In the genomic region with DNA sequence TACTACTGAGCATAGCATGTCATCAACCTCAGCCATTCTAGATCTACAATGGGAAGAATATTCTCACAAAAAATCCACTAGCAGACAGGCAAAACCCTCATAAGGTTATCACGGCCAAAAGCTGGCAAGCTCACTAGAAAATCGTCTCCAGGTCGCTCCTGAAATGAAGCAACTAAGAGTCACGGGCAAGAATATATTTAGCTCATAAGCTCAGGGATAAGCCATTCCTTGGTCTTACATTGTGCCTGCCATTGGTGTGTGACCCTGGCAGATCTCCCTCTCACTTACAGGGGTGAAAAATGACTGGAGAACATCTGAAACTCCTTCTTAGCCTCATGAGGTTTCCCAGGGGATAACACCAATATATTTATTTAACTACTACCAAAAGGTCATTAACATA, we compare ENCODE assay signal across 17 mouse cellular contexts. TPM values are rescaled to one million over a fixed set of nuclear protein-coding genes. Genes with fewer than 3 reads are reported as not detected.
DNase-seq lines count a peak whose midpoint lies in the region; ATAC-seq lines count a peak whose summit lies in the region.
"Had no signal": no experiment of that assay in that cellular context is flagged by ENCODE, and none has a peak within 500 bp of the region (broad histone marks: within the 10 kb centered on the region; RNA-seq: fewer than 3 reads in every experiment).

No protein-coding gene starts in this region.

- ATAC-seq in heart, embryonic 12.5 days (ENCODE audit: insufficient number of reproducible peaks, low FRiP score) = no peak
- ATAC-seq in heart, embryonic 11.5 days (replicated peaks; ENCODE audit: insufficient number of reproducible peaks, low FRiP score, low TSS enrichment) = no peak
- ATAC-seq in midbrain, embryonic 11.5 days (ENCODE audit: low FRiP score) = no peak
- no peak for ATAC-seq in midbrain, embryonic 15.5 days (replicated peaks)
- peak; percentile 55; the same call in 1 of the 2 replicates for ATAC-seq in heart, embryonic 15.5 days (replicated peaks; ENCODE audit: insufficient number of reproducible peaks, insufficient read depth, low FRiP score, low read depth)
- no peak for ATAC-seq in CD4-positive, CD25-positive, alpha-beta regulatory T cell, adult 4 months
- ATAC-seq: forebrain, embryonic 16.5 days; hindbrain, postnatal 0 days; midbrain, embryonic 16.5 days had no signal

- no peaks in the 10 kb centered on the region for H3K27me3 ChIP-seq in heart, embryonic 12.5 days (replicated peaks)
- no peaks in the 10 kb centered on the region for H3K27me3 ChIP-seq in heart, embryonic 11.5 days (ENCODE audit: control insufficient read depth, insufficient read depth, low read length)
- H3K27me3 ChIP-seq in midbrain, embryonic 11.5 days (ENCODE audit: control insufficient read depth, insufficient read depth, low read length) = no peaks in the 10 kb centered on the region
- H3K27me3 ChIP-seq in midbrain, embryonic 15.5 days (replicated peaks) = no peaks in the 10 kb centered on the region
- H3K27me3 ChIP-seq in heart, embryonic 15.5 days = no peaks in the 10 kb centered on the region
- H3K27me3 ChIP-seq: embryonic facial prominence, embryonic 13.5 days had no signal

- peak overlapping the region; percentile 21; the same call in 1 of the 2 replicates for H3K27ac ChIP-seq in heart, embryonic 12.5 days (ENCODE audit: poor library complexity, severe bottlenecking)
- no peak overlapping the region for H3K27ac ChIP-seq in heart, embryonic 11.5 days (ENCODE audit: low read depth, low read length)
- no peak overlapping the region for H3K27ac ChIP-seq in midbrain, embryonic 11.5 days (ENCODE audit: low read depth, low read length)
- no peak overlapping the region for H3K27ac ChIP-seq in midbrain, embryonic 15.5 days
- H3K27ac ChIP-seq in heart, embryonic 15.5 days = peak overlapping the region; percentile 83
- H3K27ac ChIP-seq: embryonic facial prominence, embryonic 13.5 days; hindbrain, postnatal 0 days had no signal

- H3K9me3 ChIP-seq in heart, embryonic 12.5 days (replicated peaks) = peaks cover 3% of the 10 kb centered on the region; the same call in 1 of the 2 replicates
- H3K9me3 ChIP-seq in heart, embryonic 11.5 days (replicated peaks; ENCODE audit: control insufficient read depth, low read length) = no peaks in the 10 kb centered on the region
- no peaks in the 10 kb centered on the region for H3K9me3 ChIP-seq in midbrain, embryonic 11.5 days (ENCODE audit: control insufficient read depth, low read length)
- H3K9me3 ChIP-seq in midbrain, embryonic 15.5 days = no peaks in the 10 kb centered on the region
- H3K9me3 ChIP-seq in heart, embryonic 15.5 days (replicated peaks) = no peaks in the 10 kb centered on the region
- H3K9me3 ChIP-seq: embryonic facial prominence, embryonic 13.5 days had no signal

- 48% methylated on average over 4 of the region's 4 CpGs for WGBS in heart, embryonic 12.5 days
- WGBS in heart, embryonic 11.5 days (ENCODE audit: insufficient replicate concordance) = 68% methylated on average over 4 of the region's 4 CpGs
- 86% methylated on average over 4 of the region's 4 CpGs for WGBS in midbrain, embryonic 11.5 days
- WGBS in midbrain, embryonic 15.5 days = 87% methylated on average over 4 of the region's 4 CpGs
- 38% methylated on average over 4 of the region's 4 CpGs for WGBS in heart, embryonic 15.5 days

- H3K4me2 ChIP-seq in heart, embryonic 12.5 days = no peak overlapping the region
- H3K4me2 ChIP-seq in heart, embryonic 11.5 days = no peak overlapping the region
- H3K4me2 ChIP-seq in midbrain, embryonic 11.5 days = no peak overlapping the region
- H3K4me2 ChIP-seq in midbrain, embryonic 15.5 days = no peak overlapping the region
- peak overlapping the region; percentile 39 for H3K4me2 ChIP-seq in heart, embryonic 15.5 days
- H3K4me2 ChIP-seq: embryonic facial prominence, embryonic 13.5 days had no signal

- H3K9ac ChIP-seq in heart, embryonic 12.5 days = no peak overlapping the region
- no peak overlapping the region for H3K9ac ChIP-seq in heart, embryonic 11.5 days (ENCODE audit: low read depth, low read length)
- no peak overlapping the region for H3K9ac ChIP-seq in midbrain, embryonic 11.5 days (ENCODE audit: low read length)
- no peak overlapping the region for H3K9ac ChIP-seq in midbrain, embryonic 15.5 days
- no peak overlapping the region for H3K9ac ChIP-seq in heart, embryonic 15.5 days
- H3K9ac ChIP-seq: embryonic facial prominence, embryonic 13.5 days; liver, postnatal 0 days had no signal

- peaks cover 3% of the 10 kb centered on the region; the same call in 1 of the 2 replicates for H3K4me1 ChIP-seq in heart, embryonic 12.5 days (replicated peaks)
- H3K4me1 ChIP-seq in heart, embryonic 11.5 days (ENCODE audit: control insufficient read depth, insufficient read depth, low read length) = no peaks in the 10 kb centered on the region
- no peaks in the 10 kb centered on the region for H3K4me1 ChIP-seq in midbrain, embryonic 11.5 days (ENCODE audit: control insufficient read depth, insufficient read depth, low read length)
- H3K4me1 ChIP-seq in midbrain, embryonic 15.5 days = no peaks in the 10 kb centered on the region
- peaks cover 4% of the 10 kb centered on the region; the same call in 1 of the 2 replicates for H3K4me1 ChIP-seq in heart, embryonic 15.5 days (replicated peaks)
- H3K4me1 ChIP-seq: embryonic facial prominence, embryonic 13.5 days had no signal

- peak; percentile 61 for DNase-seq in midbrain, embryonic 11.5 days (ENCODE audit: low spot score, missing footprints)
- no peak for DNase-seq in testis, postnatal 14 days (ENCODE audit: low spot score)
- DNase-seq: adrenal gland, postnatal 36 days; cerebellum, adult 9-11 months; kidney, adult 18-20 months; liver, postnatal 0 days; retina, postnatal 1 day; thymus, adult 18-20 months had no signal

- 0 out of 2 replicates have a peak, but pooled peaks cover 3% of the 10 kb centered on the region for H3K36me3 ChIP-seq in heart, embryonic 12.5 days
- H3K36me3 ChIP-seq in heart, embryonic 11.5 days (ENCODE audit: control insufficient read depth, insufficient read depth, low read length) = no peaks in the 10 kb centered on the region
- no peaks in the 10 kb centered on the region for H3K36me3 ChIP-seq in midbrain, embryonic 11.5 days (ENCODE audit: control insufficient read depth, insufficient read depth, low read length)
- no peaks in the 10 kb centered on the region for H3K36me3 ChIP-seq in midbrain, embryonic 15.5 days (replicated peaks)
- peaks cover 5% of the 10 kb centered on the region; the same call in 1 of the 2 replicates for H3K36me3 ChIP-seq in heart, embryonic 15.5 days
- H3K36me3 ChIP-seq: embryonic facial prominence, embryonic 13.5 days had no signal

- H3K4me3 ChIP-seq in heart, embryonic 12.5 days = no peak overlapping the region
- no peak overlapping the region for H3K4me3 ChIP-seq in heart, embryonic 11.5 days (ENCODE audit: low read depth, low read length)
- H3K4me3 ChIP-seq in midbrain, embryonic 11.5 days (ENCODE audit: low read depth, low read length) = no peak overlapping the region
- H3K4me3 ChIP-seq in midbrain, embryonic 15.5 days = no peak overlapping the region
- H3K4me3 ChIP-seq in heart, embryonic 15.5 days = no peak overlapping the region
- H3K4me3 ChIP-seq: embryonic facial prominence, embryonic 13.5 days had no signal

RNA-seq across cellular contexts. Expression of a gene that starts 52.2 kb away (rescaled TPM):
- polyA plus RNA-seq in heart, embryonic 12.5 days (2016; fragmentation: Nextera tagmentation; extraction: Ambion mirVana) = 57.4 and 59.2 TPM in 2 replicates
- polyA plus RNA-seq in heart, embryonic 11.5 days (2014; fragmentation: Nextera tagmentation; extraction: Ambion mirVana) = 46.8 and 56.2 TPM in 2 replicates
- 1.2 and 2.0 TPM in 2 replicates for polyA plus RNA-seq in midbrain, embryonic 11.5 days (2014; fragmentation: Nextera tagmentation; extraction: Ambion mirVana)
- polyA plus RNA-seq in midbrain, embryonic 15.5 days (2015; fragmentation: Nextera tagmentation; extraction: Ambion mirVana) = 2.1 and 3.2 TPM in 2 replicates
- polyA plus RNA-seq in heart, embryonic 15.5 days (2015; fragmentation: Nextera tagmentation; extraction: Ambion mirVana) = 125 and 164 TPM in 2 replicates
- polyA plus RNA-seq in CD4-positive, CD25-positive, alpha-beta regulatory T cell, adult 4 months (2017; shearing (Covaris generic)) = under 1 TPM in 1 of 2 experiments, not detected in 1; 0.24 TPM

Comparison
In these comparisons a context has a peak if more than half of its experiments do, and no peak if none do; other contexts are left out.
1. H3K27ac ChIP-seq: peak in heart, embryonic 12.5 days (single experiment) and heart, embryonic 15.5 days (single experiment); none in heart, embryonic 11.5 days (single experiment), midbrain, embryonic 11.5 days (single experiment) and midbrain, embryonic 15.5 days (single experiment).
2. RNA of a gene that starts 52.2 kb away (polyA plus RNA-seq): 125 to 164 TPM in heart, embryonic 15.5 days, 57.4 to 59.2 TPM in heart, embryonic 12.5 days and 46.8 to 56.2 TPM in heart, embryonic 11.5 days; 2.1 to 3.2 TPM in midbrain, embryonic 15.5 days, 1.2 to 2.0 TPM in midbrain, embryonic 11.5 days and 0.24 TPM in CD4-positive, CD25-positive, alpha-beta regulatory T cell, adult 4 months; every median in the first group is over 10 times any median in the second.